Mouse (Mus musculus): Measurements from ENCODE around the gene Lyzl6. TPM values are rescaled to one million over a fixed set of nuclear protein-coding genes. Genes with fewer than 3 reads are reported as not detected.

Lyzl6 gene
- polyA plus RNA-seq, 2 experiments = not detected

DNA sequence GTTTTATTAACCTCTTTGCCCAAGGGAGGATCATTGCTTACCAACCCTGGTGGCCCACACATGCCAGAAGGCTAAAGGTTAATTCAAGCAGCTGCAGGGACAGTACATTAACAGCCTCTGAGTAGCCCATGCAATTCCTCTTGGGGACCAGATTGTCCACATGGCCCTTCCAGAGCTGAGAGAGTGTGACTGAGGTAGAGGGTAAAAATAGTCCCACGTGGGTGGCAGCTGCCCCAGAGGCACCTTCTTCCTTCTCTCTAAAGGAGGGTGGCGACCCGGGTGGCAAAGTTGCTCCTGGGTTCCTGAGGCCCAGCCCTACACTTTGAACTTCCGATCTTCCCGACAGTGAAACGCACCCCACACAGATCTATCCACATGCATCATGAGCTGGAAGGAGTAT is 7.6 kb upstream of the Lyzl6 start:
- DNase-seq (ENCODE audit: low spot score) = no peak
- no peaks in the 10 kb centered on the region for H3K9me3 ChIP-seq (ENCODE audit: control insufficient read depth, low read length)
- H3K4me3 ChIP-seq (replicated peaks; ENCODE audit: low read length) = no peak overlapping the region
- H3K27ac ChIP-seq (replicated peaks; ENCODE audit: low read depth, low read length) = no peak overlapping the region
- no peak for ATAC-seq (ENCODE audit: low FRiP score, low read depth)
- no peak overlapping the region for H3K9ac ChIP-seq (ENCODE audit: low read depth, low read length, severe bottlenecking)
- TF ChIP-seq POLR2A (IDR thresholded peaks at IDR 0.05; ENCODE audit: borderline replicate concordance, extremely low read depth, insufficient read depth, insufficient read length) = no peak
- H3K36me3 ChIP-seq (ENCODE audit: control insufficient read depth, insufficient read depth, low read length) = no peaks in the 10 kb centered on the region
- H3K27me3 ChIP-seq (ENCODE audit: control insufficient read depth, insufficient read depth, low read length) = peaks cover 41% of the 10 kb centered on the region
- 54% methylated on average over 6 of the region's 6 CpGs for WGBS
- no peak overlapping the region for H3K4me2 ChIP-seq (replicated peaks; ENCODE audit: low read depth, low read length, severe bottlenecking)
- peaks cover 6% of the 10 kb centered on the region for H3K4me1 ChIP-seq (ENCODE audit: control insufficient read depth, insufficient read depth, low read length)

DNA sequence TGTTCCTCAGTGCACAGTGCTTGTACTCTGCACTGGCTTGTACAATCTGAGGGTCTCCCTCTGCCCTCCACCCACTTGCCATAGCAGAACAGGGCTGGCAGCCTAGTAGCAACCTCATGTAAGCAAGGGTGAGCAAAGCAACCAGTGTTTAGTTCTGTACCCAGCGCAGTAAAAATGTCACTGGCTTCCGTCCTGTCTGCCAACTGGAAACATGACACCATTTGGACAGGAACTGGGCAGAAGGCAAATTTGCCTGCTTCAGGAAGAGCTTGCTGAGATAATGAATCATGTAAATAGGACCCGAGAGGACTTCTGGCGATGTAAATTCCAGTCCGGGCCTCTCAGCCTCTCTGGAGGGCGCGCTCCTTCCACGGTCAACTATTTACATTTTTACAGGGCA is 7.0 kb upstream of the Lyzl6 start:
- H3K4me2 ChIP-seq (replicated peaks; ENCODE audit: low read depth, low read length, severe bottlenecking) = no peak overlapping the region
- DNase-seq (ENCODE audit: low spot score) (no peak), ATAC-seq (ENCODE audit: low FRiP score, low read depth) (no peak)
- H3K9me3 ChIP-seq (ENCODE audit: control insufficient read depth, low read length) = no peaks in the 10 kb centered on the region
- 32% methylated on average over 8 of the region's 8 CpGs for WGBS
- H3K4me3 ChIP-seq (replicated peaks; ENCODE audit: low read length) = no peak overlapping the region
- no peak overlapping the region for H3K9ac ChIP-seq (ENCODE audit: low read depth, low read length, severe bottlenecking)
- no peaks in the 10 kb centered on the region for H3K36me3 ChIP-seq (ENCODE audit: control insufficient read depth, insufficient read depth, low read length)
- H3K27me3 ChIP-seq (ENCODE audit: control insufficient read depth, insufficient read depth, low read length) = peaks cover 35% of the 10 kb centered on the region
- H3K27ac ChIP-seq (replicated peaks; ENCODE audit: low read depth, low read length) = no peak overlapping the region
- H3K4me1 ChIP-seq (ENCODE audit: control insufficient read depth, insufficient read depth, low read length) = peaks cover 6% of the 10 kb centered on the region
- no peak for TF ChIP-seq POLR2A (IDR thresholded peaks at IDR 0.05; ENCODE audit: borderline replicate concordance, extremely low read depth, insufficient read depth, insufficient read length)

DNA sequence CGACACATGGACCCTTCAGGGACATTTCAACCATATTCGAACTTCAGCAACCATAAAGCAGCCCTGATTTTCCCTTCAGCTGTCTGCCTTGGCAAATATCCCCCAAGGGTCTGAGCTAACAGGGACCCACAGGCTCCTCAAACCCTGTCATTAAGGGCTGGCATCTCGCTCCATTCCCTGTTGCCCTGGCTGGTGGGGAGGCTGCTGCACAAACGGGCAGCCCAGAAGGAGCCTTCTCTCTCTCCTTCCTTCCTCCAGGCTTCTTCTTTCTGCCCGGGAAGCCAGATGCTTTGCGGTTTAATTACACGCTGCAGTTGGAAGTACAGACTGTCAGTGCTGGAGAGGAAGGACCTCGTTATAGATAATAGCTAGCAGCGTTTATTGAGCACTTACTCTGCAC is 4.5 kb upstream of the Lyzl6 start:
- Histone ChIP-seq H3K27me3 (ENCODE audit: control insufficient read depth, insufficient read depth, low read length) (peaks cover 12% of the 10 kb centered on the region), H3K9me3 (ENCODE audit: control insufficient read depth, low read length) (no peaks in the 10 kb centered on the region), H3K4me2 (replicated peaks; ENCODE audit: low read depth, low read length, severe bottlenecking) (no peak overlapping the region), H3K4me1 (ENCODE audit: control insufficient read depth, insufficient read depth, low read length) (no peaks in the 10 kb centered on the region), H3K27ac (replicated peaks; ENCODE audit: low read depth, low read length) (no peak overlapping the region), H3K4me3 (replicated peaks; ENCODE audit: low read length) (no peak overlapping the region), H3K36me3 (ENCODE audit: control insufficient read depth, insufficient read depth, low read length) (no peaks in the 10 kb centered on the region), H3K9ac (ENCODE audit: low read depth, low read length, severe bottlenecking) (no peak overlapping the region)
- ATAC-seq (ENCODE audit: low FRiP score, low read depth) (no peak), DNase-seq (ENCODE audit: low spot score) (no peak)
- no peak for TF ChIP-seq POLR2A (IDR thresholded peaks at IDR 0.05; ENCODE audit: borderline replicate concordance, extremely low read depth, insufficient read depth, insufficient read length)
- 31% methylated on average over 9 of the region's 9 CpGs for WGBS

DNA sequence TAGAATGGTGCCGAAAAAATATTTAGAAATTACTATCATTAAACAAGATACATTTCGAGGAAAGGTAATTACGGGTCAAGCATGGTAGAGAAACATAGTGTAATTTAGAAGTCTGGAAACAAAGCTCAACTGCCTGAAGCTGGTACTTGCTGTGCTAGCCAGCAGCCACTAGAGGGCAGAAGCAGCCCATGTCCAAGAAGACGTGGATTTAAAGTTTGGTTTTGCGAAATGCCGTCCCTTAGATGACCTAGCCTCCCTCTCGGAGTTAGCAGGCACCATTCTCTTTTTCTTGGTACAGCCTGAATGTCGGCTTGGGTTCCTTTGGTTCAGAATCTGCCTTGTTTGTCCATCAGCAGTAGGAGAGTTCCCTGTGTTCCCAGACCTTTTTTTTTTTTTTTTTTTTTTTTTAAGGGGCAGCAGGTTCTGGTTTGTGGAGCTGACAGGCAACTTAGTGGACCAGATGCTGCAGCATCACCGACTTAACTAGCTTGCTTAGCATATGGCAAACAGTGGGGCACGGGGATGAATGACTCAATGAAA is 787 bp upstream of the Lyzl6 start:
- ATAC-seq (ENCODE audit: low FRiP score, low read depth) = no peak
- WGBS = 3% methylated on average over 10 of the region's 10 CpGs
- DNase-seq (ENCODE audit: low spot score) = peak; percentile 67
- Histone ChIP-seq H3K9ac (ENCODE audit: low read depth, low read length, severe bottlenecking) (no peak overlapping the region), H3K4me1 (ENCODE audit: control insufficient read depth, insufficient read depth, low read length) (no peaks in the 10 kb centered on the region), H3K4me2 (replicated peaks; ENCODE audit: low read depth, low read length, severe bottlenecking) (no peak overlapping the region), H3K9me3 (ENCODE audit: control insufficient read depth, low read length) (no peaks in the 10 kb centered on the region), H3K27me3 (ENCODE audit: control insufficient read depth, insufficient read depth, low read length) (no peaks in the 10 kb centered on the region), H3K27ac (replicated peaks; ENCODE audit: low read depth, low read length) (no peak overlapping the region), H3K4me3 (replicated peaks; ENCODE audit: low read length) (no peak overlapping the region), H3K36me3 (ENCODE audit: control insufficient read depth, insufficient read depth, low read length) (no peaks in the 10 kb centered on the region)
- peak; percentile 24; the same call in 1 of the 2 replicates for TF ChIP-seq POLR2A (IDR thresholded peaks at IDR 0.05; ENCODE audit: borderline replicate concordance, extremely low read depth, insufficient read depth, insufficient read length)

DNA sequence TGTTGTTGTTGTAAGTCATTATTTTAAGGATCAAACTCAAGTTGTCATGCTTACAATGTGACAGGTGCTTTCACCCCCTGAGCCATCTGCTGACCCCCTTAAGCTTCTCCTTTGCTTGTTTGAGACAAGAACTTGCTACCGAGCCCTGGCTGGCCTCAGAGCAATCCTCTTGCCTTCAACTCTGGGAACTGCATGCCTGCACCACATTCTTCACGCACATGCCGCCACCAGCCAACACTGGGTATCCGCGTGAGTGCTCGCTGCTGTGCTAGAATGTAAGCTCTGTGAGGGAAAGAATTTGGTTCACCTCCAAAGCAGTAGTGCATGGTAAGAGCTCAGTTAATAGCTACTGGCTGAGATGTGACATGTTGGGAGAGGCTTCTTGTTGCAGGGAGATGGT is 2.4 kb downstream of the Lyzl6 start:
- no peak for DNase-seq (ENCODE audit: low spot score)
- H3K9ac ChIP-seq (ENCODE audit: low read depth, low read length, severe bottlenecking) = no peak overlapping the region
- no peak overlapping the region for H3K4me2 ChIP-seq (replicated peaks; ENCODE audit: low read depth, low read length, severe bottlenecking)
- no peak for ATAC-seq (ENCODE audit: low FRiP score, low read depth)
- no peak for TF ChIP-seq POLR2A (IDR thresholded peaks at IDR 0.05; ENCODE audit: borderline replicate concordance, extremely low read depth, insufficient read depth, insufficient read length)
- 74% methylated on average over 6 of the region's 6 CpGs for WGBS
- no peak overlapping the region for H3K4me3 ChIP-seq (replicated peaks; ENCODE audit: low read length)
- no peaks in the 10 kb centered on the region for H3K27me3 ChIP-seq (ENCODE audit: control insufficient read depth, insufficient read depth, low read length)
- H3K27ac ChIP-seq (replicated peaks; ENCODE audit: low read depth, low read length) = no peak overlapping the region
- H3K36me3 ChIP-seq (ENCODE audit: control insufficient read depth, insufficient read depth, low read length) = no peaks in the 10 kb centered on the region
- no peaks in the 10 kb centered on the region for H3K9me3 ChIP-seq (ENCODE audit: control insufficient read depth, low read length)
- H3K4me1 ChIP-seq (ENCODE audit: control insufficient read depth, insufficient read depth, low read length) = no peaks in the 10 kb centered on the region

DNA sequence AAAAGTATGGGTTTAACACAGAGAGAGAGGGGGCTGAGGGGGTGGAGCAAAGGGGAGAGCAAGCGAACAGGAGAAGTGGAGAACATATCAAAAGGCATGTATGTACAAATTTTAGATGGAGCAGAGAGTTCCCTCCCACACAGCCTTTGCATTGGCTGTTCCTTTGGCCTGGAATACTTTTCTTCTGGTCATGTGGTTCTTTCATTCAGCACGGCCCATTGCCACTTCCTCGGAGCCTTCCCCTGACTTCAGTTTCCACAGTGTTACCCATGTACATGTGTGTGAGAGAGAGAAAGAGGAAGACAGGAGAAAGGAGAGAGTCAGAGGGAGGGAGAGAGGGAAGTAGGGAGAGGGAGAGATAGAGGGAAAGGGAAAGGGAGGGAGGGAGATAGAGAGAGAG is 3.2 kb downstream of the Lyzl6 start:
- WGBS = 78% methylated on average over 3 of the region's 3 CpGs
- H3K27me3 ChIP-seq (ENCODE audit: control insufficient read depth, insufficient read depth, low read length) = no peaks in the 10 kb centered on the region
- H3K27ac ChIP-seq (replicated peaks; ENCODE audit: low read depth, low read length) = no peak overlapping the region
- no peak for ATAC-seq (ENCODE audit: low FRiP score, low read depth)
- H3K36me3 ChIP-seq (ENCODE audit: control insufficient read depth, insufficient read depth, low read length) = no peaks in the 10 kb centered on the region
- no peak overlapping the region for H3K9ac ChIP-seq (ENCODE audit: low read depth, low read length, severe bottlenecking)
- H3K9me3 ChIP-seq (ENCODE audit: control insufficient read depth, low read length) = no peaks in the 10 kb centered on the region
- no peak for DNase-seq (ENCODE audit: low spot score)
- H3K4me3 ChIP-seq (replicated peaks; ENCODE audit: low read length) = no peak overlapping the region
- no peak overlapping the region for H3K4me2 ChIP-seq (replicated peaks; ENCODE audit: low read depth, low read length, severe bottlenecking)
- TF ChIP-seq POLR2A (IDR thresholded peaks at IDR 0.05; ENCODE audit: borderline replicate concordance, extremely low read depth, insufficient read depth, insufficient read length) = no peak
- no peaks in the 10 kb centered on the region for H3K4me1 ChIP-seq (ENCODE audit: control insufficient read depth, insufficient read depth, low read length)
